Mouse (Mus musculus): ENCODE results near the gene Ppp2r3a.

DNA sequence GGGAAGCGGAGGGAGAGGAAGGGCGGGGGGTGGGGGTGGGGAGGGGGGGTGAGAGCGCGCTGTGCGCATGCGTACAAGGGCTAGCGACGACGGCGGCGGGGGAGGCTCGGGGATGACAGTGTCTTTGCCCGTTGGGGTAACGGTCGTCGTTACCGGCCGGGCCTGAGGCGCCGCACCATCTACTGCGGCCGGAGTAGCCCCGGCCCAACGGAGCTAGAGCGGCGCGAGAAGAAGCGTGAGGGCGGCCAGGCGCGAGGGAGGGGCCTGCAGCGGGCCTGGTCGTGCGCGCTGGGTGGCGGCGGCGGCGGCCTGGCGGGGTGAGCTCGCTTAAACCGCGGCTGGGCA is 177.6 kb downstream of the Ppp2r3a start, which contains the start of gene Msl2:
- TF ChIP-seq CTCF (IDR thresholded peaks at IDR 0.05; ENCODE audit: low read depth, low read length) (no peak), POLR2A (IDR thresholded peaks at IDR 0.05; ENCODE audit: extremely low read depth, insufficient read depth, low read length) (peak; percentile 80)

Measured in liver, adult 2 months (tissue).